Mouse (Mus musculus): ENCODE measurements around the gene Dennd6b. TPM values are rescaled to one million over a fixed set of nuclear protein-coding genes. Genes with fewer than 3 reads are reported as not detected.
A peak's percentile ranks its signal among the peaks of the same experiment; 100 is the strongest.

Gene Dennd6b
- polyA plus RNA-seq, 1 experiment, result 3.6 TPM

DNA sequence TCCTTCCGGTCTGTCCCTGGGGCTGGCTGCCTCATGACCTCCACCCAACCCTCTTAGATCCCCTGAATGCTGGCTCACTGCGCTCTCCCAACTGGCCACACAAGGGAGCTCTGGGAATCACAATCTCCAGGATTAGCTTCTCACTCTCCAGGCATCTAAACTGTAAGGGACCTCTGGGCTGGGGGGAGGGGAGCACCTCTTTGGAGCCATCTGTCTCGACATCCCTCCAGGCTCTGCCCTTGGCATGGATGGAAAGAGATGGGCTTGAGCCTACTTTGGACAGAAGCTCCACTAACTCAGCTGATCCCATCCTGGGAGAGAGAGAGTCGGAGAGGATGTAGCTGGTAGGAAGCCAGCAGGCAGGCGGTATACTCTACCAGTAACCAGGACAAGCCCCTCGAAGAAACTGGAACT, 14.0 kb downstream of the Dennd6b start:
- Histone ChIP-seq H3K9me3 (no peaks in the 10 kb centered on the region), H3K36me3 (replicated peaks; ENCODE audit: low read length) (peaks cover 24% of the 10 kb centered on the region), H3K4me3 (replicated peaks) (peak overlapping the region; percentile 50), H3K27me3 (replicated peaks) (peaks cover 48% of the 10 kb centered on the region), H3K4me1 (peaks cover 77% of the 10 kb centered on the region)
- TF ChIP-seq FLI1 (IDR thresholded peaks at IDR 0.05; ENCODE audit: low read length), result no peak
- no peak for TF ChIP-seq GATA1 (IDR thresholded peaks at IDR 0.05; ENCODE audit: borderline replicate concordance, low read length)

DNA sequence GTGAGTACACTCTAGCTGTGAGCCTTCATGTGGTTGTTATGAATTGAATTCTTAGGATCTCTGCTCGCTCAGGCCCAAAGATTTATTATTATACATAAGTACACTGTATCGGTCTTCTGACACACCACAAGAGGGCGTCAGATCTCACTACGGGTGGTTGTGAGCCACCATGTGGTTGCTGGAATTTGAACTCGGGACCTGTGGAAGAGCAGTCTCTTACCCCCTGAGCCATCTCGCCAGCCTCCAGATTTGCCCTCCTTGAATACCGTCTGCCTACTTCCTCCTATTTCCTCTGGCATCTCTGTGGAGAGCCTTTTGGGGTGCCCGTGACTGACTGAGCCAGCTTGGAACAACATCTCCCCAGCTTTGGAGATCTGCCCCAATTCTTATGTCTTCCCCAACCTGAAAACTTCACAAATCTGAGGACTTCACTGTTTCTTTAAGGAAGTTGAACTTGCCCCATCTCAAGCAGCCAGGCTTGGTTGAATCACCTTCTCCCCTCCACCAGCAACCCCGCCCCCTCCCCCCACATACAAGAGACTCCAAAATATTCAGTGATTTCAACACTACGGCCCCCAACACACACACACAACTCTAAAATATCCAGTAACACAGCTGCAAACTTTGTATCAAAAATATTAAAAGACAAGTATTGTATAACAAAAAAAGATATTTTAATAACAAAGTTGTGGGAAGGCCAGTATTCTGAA, 14.6 kb downstream of the Dennd6b start:
- H3K27me3 ChIP-seq (replicated peaks), result peaks cover 55% of the 10 kb centered on the region
- H3K36me3 ChIP-seq (replicated peaks; ENCODE audit: low read length), result peaks cover 18% of the 10 kb centered on the region
- peak overlapping the region; percentile 72 for H3K4me3 ChIP-seq (replicated peaks)
- H3K9me3 ChIP-seq, result no peaks in the 10 kb centered on the region
- TF ChIP-seq GATA1 (IDR thresholded peaks at IDR 0.05; ENCODE audit: borderline replicate concordance, low read length) (no peak), FLI1 (IDR thresholded peaks at IDR 0.05; ENCODE audit: low read length) (no peak)
- peaks cover 83% of the 10 kb centered on the region for H3K4me1 ChIP-seq

DNA sequence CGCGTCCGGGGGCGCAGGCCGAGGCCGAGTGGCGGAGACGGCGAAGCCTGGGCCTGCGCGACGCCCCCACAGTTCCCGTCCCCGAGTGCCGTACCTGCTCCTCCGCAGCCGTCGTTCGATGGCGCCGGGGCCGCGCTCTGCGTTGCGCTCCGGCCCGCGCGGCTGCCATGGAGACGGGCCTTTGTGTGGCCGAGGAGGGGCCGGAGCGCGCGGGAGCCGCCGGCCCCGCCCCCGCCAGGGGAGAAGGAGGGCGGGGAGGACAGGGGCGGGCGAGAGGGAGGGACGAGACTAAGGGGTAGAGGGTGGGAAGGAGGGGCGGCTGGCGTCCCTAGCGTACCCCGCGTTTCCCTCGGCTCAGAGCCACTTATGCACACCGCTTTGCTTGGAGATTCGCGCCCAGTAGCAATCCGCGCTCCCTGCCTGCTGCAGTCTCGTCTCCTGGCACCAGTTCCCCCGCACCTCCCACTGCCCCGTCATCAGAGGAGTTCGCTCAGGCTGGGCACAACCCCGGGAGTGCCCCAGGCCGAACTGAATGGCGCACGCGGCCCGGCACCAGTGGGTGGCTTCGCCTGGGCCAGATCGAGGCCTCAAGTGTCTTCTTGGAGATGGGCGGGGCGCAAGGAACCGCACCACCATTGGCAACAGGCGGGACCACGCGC, 15.6 kb downstream of the Dennd6b start, which contains the start of gene Plxnb2:
TSS of gene Plxnb2 (minus strand) at position 218 of the 659 bp plus-strand sequence.
- no peak for TF ChIP-seq FLI1 (IDR thresholded peaks at IDR 0.05; ENCODE audit: low read length)
- no peak for TF ChIP-seq GATA1 (IDR thresholded peaks at IDR 0.05; ENCODE audit: borderline replicate concordance, low read length)
- Histone ChIP-seq H3K9me3 (no peaks in the 10 kb centered on the region), H3K36me3 (replicated peaks; ENCODE audit: low read length) (peaks cover 9% of the 10 kb centered on the region), H3K4me3 (replicated peaks) (peak within 1 kb of the TSS; percentile 95), H3K27me3 (replicated peaks) (peaks cover 63% of the 10 kb centered on the region), H3K4me1 (peaks cover 87% of the 10 kb centered on the region)

DNA sequence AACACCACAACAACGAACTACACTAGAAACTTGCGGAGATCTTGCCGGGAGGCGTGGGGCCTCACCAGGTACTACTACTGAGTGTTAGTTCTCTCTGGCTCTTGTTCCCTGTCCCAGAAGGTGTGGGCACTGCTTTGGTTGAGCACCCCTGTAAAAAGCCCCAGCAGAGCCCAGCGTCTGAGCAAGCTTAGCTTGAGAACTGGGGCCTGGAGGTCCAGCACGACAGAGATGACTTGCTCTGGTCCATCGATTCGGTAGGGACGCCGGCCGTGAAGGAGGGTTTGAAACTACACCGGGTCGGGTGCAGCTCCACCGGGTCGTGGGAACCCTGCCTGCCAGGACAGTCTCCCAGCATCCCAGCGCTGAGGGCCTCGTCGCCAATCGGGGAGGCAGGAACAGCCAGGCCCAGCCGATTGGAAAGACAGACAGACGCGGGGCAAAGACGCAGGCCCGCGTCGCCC, 16.2 kb downstream of the Dennd6b start:
- Histone ChIP-seq H3K36me3 (replicated peaks; ENCODE audit: low read length) (peaks cover 7% of the 10 kb centered on the region), H3K27me3 (replicated peaks) (peaks cover 69% of the 10 kb centered on the region), H3K4me1 (peaks cover 93% of the 10 kb centered on the region), H3K9me3 (no peaks in the 10 kb centered on the region), H3K4me3 (replicated peaks) (peak overlapping the region; percentile 95)
- no peak for TF ChIP-seq GATA1 (IDR thresholded peaks at IDR 0.05; ENCODE audit: borderline replicate concordance, low read length)
- TF ChIP-seq FLI1 (IDR thresholded peaks at IDR 0.05; ENCODE audit: low read length), result no peak

DNA sequence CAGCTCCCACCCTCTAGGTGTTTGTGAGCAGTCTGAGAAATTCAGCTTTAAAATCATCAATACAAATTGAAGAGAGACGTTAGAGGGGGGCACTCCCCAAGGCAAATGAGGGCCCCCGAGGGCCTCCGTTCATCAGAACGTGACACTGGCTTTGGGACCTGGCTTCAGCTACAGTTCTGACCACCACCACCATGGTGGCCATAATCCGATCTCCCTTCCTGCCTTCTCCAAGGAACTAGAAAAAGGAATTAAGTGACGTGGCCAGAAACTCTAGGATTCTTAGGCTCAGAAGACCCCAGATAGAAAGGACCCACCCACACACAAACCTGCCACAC, 16.7 kb downstream of the Dennd6b start:
- Histone ChIP-seq H3K4me3 (replicated peaks) (peak overlapping the region; percentile 95), H3K9me3 (no peaks in the 10 kb centered on the region), H3K36me3 (replicated peaks; ENCODE audit: low read length) (peaks cover 1% of the 10 kb centered on the region), H3K27me3 (replicated peaks) (peaks cover 70% of the 10 kb centered on the region), H3K4me1 (peaks cover 98% of the 10 kb centered on the region)
- TF ChIP-seq FLI1 (IDR thresholded peaks at IDR 0.05; ENCODE audit: low read length) (no peak), GATA1 (IDR thresholded peaks at IDR 0.05; ENCODE audit: borderline replicate concordance, low read length) (no peak)

DNA sequence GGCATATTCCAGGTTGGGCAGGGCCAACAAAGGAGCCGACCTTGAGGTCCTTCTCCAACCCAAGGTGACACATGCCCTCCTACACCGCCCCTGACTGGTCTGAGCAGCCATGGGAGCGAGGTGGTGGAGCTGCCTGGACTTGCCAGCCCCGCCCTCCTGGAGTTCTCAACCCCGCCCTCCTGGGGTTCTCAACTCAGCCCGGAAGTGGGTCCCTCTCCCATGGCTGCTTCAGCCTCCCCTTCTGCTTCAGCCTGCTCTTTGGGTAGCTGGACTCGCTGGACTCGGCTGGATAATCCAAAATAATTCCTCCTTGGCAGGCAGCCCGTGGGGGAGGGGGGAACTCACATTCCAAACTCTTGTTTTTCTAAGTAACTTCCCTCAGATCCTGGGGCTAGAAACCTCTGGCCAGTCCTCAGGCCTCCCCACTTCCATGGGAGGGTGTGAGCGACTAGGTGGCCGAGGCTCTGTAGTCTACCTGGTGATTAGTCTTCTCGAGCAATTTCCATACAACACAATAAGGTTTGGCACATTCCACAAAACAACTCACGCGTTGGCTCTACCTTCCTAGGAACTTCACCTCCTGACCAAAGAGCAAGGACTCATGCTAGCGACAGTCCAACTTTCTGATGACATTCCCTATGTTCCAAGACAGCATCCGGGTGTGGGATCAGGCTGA, 17.2 kb downstream of the Dennd6b start:
- Histone ChIP-seq H3K9me3 (no peaks in the 10 kb centered on the region), H3K4me1 (peaks cover 97% of the 10 kb centered on the region), H3K4me3 (replicated peaks) (peak overlapping the region; percentile 95), H3K27me3 (replicated peaks) (peaks cover 72% of the 10 kb centered on the region), H3K36me3 (replicated peaks; ENCODE audit: low read length) (no peaks in the 10 kb centered on the region)
- TF ChIP-seq GATA1 (IDR thresholded peaks at IDR 0.05; ENCODE audit: borderline replicate concordance, low read length), result no peak
- no peak for TF ChIP-seq FLI1 (IDR thresholded peaks at IDR 0.05; ENCODE audit: low read length)

DNA sequence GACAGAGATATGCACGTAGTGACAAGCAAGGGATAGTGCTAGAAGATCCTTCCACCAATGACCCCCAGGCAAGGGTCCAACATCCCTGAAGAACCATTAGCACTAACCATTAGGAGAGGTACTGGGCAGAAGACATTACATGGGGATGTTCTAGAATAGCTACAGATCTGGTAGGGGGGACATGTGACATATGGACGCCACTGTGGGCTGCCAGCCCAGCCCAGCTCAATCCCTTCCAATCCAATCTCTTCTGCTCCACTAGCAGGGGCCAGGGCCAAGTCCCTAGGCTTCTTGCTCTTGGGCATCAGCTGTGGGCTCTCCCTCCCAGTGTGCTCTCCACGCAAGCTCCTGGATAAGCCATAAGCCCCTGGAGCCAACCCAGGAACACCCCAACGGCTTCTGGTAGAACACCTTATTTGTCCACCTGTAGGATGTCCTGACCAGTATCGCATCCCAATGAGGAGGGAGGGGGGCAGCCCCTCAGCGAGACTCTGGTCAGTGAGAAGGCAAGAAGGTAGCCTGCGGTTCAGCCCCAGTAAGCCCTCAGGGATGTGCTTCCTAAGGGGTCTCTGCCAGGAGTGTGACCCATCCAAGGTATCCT, 17.9 kb downstream of the Dennd6b start:
- Histone ChIP-seq H3K4me3 (replicated peaks) (peak overlapping the region; percentile 95), H3K4me1 (peaks cover 99% of the 10 kb centered on the region), H3K36me3 (replicated peaks; ENCODE audit: low read length) (no peaks in the 10 kb centered on the region), H3K9me3 (no peaks in the 10 kb centered on the region), H3K27me3 (replicated peaks) (peaks cover 77% of the 10 kb centered on the region)
- TF ChIP-seq FLI1 (IDR thresholded peaks at IDR 0.05; ENCODE audit: low read length), result no peak

DNA sequence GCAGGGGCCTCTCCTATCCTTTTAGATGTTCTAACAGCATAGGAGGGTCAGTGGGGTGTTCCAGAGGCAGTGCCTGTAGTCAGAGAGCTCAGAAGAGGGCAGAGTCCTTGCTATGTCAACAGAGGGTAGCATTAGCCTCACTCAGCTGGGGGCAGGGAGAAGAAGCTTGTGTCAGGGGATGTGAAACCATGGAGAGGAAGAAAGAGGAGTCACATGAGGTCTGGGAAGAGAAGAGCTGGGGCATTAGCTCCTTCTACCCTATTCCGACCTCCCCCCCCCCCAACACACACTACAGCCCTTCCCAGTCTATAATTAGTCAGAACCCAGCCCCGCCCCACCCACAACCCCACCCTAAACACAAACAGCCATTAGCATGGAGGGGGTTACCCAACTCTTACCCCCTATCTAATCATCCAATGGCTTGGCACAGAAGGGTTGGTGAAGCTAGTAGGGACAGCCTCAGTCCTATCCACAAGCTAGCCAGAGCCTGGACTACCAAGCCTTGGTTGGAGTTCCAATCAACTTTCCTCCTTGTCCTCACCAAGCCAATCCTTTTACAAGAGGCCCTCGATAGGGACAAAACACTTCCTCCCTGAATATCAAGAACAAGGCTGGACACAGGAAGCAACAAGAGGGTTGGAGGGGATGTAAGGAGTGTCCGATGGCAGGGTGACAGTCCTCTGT, 18.6 kb downstream of the Dennd6b start:
- no peak for TF ChIP-seq FLI1 (IDR thresholded peaks at IDR 0.05; ENCODE audit: low read length)
- H3K4me1 ChIP-seq, result peaks cover 99% of the 10 kb centered on the region
- no peaks in the 10 kb centered on the region for H3K36me3 ChIP-seq (replicated peaks; ENCODE audit: low read length)
- peak overlapping the region; percentile 95 for H3K4me3 ChIP-seq (replicated peaks)
- no peaks in the 10 kb centered on the region for H3K9me3 ChIP-seq
- peaks cover 81% of the 10 kb centered on the region for H3K27me3 ChIP-seq (replicated peaks)

DNA sequence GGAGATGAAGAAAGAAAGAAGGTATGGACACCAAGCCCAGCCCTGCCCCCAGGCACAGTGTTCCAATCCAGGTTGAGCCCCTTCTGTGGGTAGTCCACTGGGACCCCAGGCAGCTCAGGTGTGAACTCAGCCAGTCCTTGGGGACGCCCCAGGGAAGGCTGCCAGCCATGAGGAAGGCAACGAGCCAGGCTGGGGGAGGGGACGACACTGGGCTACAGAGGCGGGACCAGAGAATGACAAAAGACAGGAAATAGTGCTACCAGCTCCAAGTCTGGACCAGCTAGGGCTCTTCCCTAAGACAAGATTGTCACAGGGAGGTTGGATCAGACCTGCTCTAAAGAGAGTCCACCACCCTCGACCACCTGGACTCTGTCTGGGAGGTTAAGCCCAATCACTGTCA, 19.2 kb downstream of the Dennd6b start:
- peaks cover 99% of the 10 kb centered on the region for H3K4me1 ChIP-seq
- no peak for TF ChIP-seq FLI1 (IDR thresholded peaks at IDR 0.05; ENCODE audit: low read length)
- TF ChIP-seq GATA1 (IDR thresholded peaks at IDR 0.05; ENCODE audit: borderline replicate concordance, low read length), result no peak
- peak overlapping the region; percentile 81 for H3K4me3 ChIP-seq (replicated peaks)
- H3K27me3 ChIP-seq (replicated peaks), result peaks cover 87% of the 10 kb centered on the region
- H3K36me3 ChIP-seq (replicated peaks; ENCODE audit: low read length), result no peaks in the 10 kb centered on the region
- H3K9me3 ChIP-seq, result no peaks in the 10 kb centered on the region

All from megakaryocyte, embryonic 14.5 days (primary cell).